Mouse (Mus musculus): ENCODE measurements around the gene Endou.

The Endou gene

DNA sequence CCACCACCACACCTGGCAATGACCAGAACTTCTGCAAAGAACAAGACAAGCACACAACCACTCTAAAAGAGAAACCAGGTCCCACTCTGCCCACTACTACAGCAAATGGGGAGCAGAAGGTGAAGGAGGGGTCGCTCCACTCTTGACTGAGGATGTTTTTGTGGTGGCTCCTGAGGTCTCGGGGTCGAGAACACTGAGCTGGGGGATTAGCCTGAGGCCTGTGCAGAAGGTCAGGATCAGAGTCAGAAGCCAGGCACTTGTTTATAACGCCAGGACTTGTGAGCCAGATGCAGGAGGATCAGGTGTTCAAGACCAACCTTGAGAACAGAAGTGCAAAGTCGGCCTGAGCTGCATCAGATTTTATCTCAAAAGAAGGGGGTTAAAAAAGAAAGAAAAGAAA lies 3.6 kb downstream of the Endou start:
- DNase-seq (ENCODE audit: low read depth, low spot score) = no peak

DNA sequence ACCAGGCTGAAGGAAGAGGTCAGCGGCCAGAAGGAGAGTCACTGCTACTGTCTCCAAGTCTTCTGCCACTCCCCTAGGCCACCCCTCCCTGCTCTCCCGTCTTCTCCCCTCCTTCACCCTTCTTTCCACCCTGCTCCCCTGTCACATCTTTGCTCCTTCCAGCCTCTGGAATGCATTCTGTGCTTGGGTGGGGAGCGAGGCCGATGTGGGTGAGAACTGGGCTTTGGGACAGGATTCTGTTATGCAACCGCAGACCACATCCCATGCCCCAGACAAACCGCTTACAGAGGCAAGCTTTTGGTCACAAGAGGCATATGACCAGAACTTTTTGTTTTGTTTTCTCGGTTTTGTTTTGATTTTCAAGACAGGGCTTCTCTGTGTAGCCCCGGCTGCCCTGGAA lies 4.1 kb downstream of the Endou start:
- no peak for DNase-seq (ENCODE audit: low read depth, low spot score)

DNA sequence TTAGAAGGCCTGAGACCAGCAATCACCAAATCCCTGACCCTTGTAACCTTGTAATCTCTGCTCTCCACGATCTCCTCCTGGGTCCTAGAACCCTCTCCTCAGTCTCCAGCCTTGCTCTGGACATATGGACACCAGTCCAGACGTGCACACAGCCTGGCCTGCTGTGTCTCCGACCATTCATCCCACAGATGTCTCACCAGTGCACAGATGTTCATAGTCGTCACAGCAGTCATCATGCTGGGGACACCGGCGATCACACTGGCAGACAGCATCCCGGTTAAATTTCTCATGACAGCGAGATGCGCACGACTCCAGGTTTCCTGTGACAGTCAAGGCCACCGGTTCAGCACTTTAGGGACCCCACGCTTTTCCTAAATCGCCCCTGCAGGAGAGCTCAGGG lies 4.8 kb downstream of the Endou start:
- DNase-seq (ENCODE audit: low read depth, low spot score) = no peak

DNA sequence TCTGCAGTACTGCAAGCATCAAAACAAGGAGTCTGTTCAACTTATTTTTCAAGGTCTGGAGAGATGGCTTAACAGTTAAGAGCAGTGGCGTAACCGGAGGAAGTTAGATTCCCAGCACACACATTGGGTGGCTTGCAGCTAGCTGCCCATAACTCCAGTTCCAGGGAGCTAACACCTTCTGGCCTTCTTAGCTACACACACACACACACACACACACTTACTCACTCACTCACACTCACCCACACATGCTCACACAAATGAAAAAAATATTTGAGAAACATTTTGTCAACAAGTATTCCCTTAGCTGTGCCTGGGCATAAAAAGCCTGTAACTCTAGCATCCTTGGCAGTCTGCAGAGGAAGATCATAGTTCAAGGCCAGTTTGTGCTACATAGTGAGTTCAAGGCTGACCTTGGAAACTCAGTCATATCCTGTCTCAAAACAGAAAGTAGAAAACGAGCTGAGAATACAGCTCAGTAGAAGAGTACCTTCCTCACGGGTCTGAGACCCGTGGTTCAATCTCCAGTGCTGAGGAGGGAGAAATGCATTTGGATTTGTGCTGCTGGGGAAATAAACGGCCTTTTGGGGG lies 5.8 kb downstream of the Endou start:
- no peak for DNase-seq (ENCODE audit: low read depth, low spot score)

DNA sequence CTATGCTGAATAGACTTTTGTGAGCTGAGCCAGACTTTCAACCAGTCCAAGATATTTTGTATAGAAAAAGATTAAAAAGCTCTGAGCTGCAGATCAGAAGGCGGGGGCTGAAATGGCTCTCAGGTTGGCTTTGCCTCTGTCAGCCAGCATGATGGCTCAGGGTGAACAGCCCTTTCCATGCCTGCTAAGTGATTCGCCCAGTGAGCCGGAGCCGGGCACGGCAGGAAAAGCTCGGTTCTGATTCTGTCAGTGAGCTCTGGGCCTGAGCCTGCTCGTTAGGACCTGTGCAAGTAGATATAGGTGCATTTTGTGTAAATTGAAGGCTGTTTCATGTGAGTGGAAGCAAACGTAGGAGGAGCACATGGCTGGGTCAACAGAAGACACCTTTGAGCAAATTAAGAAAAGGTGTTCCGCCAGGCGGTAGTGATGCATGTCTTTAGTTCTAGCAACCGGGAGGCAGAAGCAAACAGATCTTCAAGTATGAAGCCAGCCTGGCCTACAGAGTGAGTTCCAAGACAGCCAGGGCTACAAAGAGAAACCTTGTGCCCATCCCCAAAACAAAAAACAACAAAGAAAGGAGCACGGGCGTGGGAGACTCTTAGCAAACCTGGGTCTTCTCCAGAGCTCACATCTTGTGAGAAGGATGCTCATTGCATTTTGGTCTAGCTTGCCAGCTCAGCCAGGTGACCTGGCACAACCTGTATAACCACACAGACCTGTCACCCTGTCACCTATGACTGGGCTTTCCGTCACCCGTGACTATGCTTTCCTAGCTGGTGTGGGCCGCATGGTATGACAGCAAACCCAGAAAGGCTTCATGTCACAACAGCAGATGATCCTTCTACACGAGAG lies 6.6 kb downstream of the Endou start:
- no peak for DNase-seq (ENCODE audit: low read depth, low spot score)

DNA sequence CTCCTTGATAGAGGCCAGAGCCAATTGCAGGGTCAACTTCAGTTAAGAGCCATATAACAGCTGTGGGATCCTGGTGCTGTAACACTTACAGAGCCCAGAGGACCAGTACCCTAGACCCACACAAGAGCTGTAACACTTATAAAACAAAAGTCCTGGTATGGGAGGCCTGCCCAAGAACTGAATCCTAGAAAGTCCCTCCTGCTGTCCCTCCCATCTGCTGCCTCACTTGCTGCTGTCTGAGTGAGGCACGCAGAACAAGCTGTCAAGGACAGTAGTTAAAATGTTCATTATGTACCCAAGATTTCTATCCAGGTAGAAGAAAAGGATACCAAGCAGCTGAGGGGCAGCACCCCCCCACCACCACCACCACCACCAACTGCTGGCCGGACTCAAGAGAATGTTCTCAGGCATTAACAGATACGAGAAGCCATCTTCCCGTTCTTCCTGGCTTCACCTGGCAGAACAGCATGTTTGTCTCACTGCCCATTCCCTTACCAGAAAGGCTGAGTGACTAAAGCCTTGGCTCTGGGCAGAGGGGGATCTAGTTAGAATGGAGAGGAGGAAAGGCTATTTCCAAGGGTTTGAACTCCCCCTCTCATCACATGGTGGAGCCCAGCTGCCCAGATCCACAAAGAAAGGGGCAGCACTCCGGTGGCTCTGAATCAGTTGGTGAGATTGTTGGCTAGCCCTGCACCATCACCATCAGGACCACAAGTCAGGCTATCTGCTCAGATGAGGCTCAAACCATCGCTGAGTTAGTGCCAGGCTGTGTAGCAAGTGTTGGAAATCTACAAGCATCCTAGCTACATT lies 7.4 kb downstream of the Endou start:
- DNase-seq (ENCODE audit: low read depth, low spot score) = no peak

DNA sequence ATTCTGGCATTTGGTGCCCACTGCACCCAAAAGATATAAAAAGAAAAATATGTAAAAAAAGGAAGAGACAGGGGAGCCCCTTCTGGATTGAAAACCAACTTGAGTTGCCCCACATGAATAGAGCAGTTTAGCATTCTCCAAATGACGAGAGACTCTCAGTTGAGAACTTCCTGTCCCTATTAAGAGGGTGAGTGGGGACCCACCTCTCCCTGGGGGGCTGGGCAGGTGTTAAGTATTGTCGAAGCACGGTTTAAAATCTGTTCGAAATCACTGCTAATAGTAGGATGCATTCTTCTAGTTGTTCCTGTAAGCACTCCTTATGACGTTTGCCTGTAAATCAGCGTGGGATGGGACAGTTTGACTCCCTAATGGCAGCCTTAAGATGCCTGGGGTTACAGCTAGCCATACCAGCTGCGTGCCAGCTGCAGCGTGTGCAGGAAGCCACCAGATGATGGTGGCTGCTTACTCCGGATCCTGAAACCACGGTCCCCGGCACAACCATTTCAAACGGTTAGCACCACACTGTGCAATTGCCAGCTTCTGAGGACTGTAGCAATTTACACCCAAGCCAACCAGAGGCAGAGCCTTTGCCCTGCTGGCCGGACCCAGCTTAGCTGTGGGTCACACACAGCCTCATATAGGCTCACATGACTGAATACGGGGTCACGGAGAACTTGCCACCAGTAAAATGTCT lies 10.0 kb downstream of the Endou start:
- DNase-seq (ENCODE audit: low read depth, low spot score) = peak; percentile 61

DNA sequence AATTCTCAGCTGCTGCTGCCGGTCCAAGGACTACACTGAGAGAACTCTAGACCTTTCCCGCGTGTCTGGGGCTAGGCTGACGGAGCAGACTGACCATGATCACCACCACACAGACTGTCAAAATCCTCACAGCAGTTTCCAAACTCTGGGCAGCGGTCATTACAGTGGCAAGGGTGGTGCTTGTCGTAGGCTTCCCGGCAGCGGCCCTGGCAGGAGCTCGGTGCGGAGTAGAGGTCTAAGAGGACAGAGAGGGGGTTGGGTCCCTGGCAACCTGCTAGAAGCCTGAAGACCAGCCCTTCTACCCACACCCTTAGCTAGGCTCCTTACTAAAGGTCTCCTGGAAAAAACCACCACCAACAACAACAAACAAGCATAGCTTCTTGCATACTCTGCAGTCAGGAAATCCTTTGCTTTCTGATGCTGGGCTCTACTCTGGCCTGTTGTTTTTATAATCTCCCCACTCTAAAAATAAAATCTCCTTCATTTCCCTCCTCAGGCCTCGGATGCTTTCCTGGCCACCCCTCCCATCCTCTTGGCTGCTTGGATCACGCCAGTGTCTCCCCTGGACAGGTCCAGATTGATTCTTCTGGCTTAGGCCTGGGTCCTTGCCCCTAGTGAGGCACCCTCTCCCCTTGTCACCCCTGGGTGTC lies 11.0 kb downstream of the Endou start:
- no peak for DNase-seq (ENCODE audit: low read depth, low spot score)

DNA sequence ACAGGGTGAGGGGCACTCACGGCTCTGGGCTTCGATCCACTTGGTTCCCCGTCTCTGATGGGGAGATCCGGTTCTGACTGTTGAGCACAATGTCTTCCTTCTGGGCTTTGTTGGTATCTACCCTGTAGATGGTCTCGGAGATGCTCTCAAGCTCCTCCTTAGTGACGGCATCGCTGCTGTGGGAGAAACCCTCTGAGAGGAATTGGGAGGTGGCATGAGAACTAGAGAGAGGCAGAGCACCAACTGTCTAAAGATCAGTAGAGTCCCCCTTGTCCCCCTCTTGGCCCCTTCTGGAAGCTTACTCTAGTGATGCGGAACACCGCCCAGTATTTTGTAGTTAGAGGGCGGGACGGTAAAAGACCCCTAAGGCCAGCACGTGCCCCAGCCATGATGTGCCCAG lies 11.6 kb downstream of the Endou start:
- no peak for DNase-seq (ENCODE audit: low read depth, low spot score)

DNA sequence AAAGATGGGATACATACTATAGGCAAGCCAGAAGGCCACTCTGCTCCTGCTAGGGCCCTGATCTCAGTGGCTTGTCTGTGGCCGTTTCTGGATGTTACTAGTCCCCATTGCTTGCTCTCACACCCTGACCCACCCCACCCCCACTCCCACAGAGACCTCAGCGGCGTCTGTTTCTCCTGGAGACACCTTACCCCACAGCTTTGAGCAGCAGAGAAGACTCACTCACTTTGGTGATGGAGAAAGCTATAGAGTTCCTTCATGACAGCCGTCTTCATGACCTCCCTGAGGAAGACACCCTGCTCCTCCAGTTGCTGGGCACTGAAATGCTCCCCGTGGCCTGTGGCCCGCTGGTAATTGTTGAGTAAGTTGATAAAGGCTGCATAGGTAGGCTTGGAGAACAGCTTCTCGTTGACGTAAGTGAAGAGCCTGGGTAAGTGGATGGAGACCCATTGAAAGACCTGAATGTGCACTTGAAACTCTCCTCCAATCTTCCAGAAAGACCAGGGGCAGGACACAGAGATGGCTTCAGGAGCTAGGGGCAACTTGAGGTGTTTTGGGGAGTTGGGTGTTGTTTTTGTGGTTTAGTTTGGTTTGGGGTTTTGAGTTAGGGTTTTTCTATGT lies 12.5 kb downstream of the Endou start:
- no peak for DNase-seq (ENCODE audit: low read depth, low spot score)

DNA sequence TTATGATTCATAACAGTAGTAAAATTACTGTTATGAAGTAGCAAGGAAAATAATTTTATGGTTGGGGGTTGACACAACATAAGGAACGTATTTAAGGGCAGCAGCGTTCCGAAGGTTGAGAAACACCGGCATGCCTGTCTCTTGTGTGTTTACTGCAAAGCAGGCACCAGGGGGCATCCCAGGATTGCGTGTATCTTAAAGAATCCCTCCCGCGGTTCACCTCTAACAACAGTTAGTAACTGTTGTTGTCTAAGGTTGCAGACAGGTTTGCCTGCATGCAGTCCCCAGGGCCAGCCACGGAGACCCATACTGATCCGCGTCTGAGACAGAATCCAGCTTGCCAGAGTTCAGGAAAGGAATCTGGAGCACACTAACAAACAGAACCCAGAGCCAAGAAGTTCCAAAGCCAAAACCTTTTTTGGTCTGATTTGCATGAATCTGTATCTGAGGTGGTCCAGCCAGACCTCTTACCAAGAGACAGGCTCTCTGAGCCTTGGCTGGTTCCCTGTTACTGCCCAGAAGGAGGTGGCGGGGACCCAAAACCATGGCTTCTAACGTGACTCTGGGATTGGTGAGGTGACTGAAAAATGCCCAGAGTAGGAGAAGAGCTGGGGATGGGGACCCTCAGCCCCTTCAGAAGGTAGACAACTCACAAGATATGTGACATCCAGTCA lies 13.1 kb downstream of the Endou start:
- peak; percentile 67 for DNase-seq (ENCODE audit: low read depth, low spot score)

DNA sequence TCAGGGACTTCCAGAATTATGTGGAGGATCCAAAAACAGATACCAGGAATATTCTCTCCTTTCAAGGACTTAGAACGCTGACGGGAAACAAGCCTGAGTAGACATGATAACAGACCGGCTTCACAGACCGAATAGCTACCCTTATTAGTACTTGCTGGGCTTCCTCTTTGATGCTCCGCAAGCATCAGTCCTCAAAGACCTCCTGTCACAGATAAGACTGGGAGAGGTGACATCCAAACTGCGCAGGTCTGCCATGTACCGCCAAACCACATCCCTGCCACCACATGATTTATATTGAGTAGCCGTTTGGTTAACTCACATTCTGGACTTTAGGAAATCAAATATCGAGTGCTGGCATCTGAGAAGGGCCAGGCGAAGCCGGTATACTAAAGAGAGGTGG lies 14.4 kb downstream of the Endou start:
- DNase-seq (ENCODE audit: low read depth, low spot score) = no peak

DNA sequence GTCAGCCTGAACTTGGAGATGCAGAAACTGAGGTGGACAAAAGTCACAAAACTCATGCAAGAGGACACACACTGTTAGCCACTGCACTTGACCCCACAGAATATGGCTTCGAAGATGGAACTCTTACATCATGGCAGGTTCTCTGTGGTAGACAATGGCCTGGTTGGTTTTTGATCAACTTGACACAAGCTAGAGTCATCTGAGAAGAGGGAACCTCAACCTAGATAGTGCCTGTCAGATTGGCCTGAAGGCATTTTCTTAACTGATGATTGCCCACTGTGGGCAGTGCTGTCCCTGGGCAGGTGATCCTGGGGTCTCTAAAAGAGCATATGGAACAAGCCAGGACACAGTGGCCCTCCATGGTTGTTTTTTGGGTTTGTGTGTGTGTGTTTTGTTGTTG lies 15.4 kb downstream of the Endou start:
- no peak for DNase-seq (ENCODE audit: low read depth, low spot score)

DNA sequence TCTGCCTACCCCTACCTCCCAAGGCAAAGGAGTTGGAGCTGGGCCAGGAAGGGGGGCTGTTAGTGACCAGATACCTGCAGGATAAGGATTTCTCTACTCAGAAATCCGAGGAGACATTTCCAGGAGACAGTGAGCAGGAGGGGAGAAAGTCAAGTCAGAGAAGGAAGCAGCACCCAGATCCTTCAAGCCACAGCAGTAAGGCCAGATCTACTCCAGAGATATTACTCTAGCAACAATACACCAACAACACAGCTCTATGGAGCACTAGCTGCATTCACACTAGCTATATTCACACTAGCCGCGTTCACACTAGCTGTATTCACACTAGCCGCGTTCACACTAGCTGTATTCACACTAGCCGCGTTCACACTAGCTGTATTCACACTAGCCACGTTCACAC lies 16.1 kb downstream of the Endou start:
- no peak for DNase-seq (ENCODE audit: low read depth, low spot score)

DNA sequence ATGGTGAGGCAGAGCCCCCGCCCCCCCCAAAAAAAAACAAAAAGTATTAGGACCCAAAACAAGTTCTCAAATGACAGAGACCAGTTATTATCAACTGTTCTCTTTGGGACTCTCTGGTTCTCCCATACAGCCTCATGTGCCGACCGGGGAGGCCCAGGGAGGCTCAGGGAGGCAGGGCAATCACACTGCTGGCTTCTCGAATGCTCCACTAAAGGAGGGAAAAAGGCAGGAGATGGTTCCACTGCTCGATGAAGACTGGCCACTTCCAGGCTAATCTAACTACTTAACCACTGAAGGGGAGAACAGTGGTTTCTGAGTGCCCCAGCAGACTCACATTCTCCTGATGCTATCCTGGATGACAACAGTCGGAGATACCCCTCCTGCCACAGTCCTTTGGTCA lies 18.6 kb downstream of the Endou start:
- no peak for DNase-seq (ENCODE audit: low read depth, low spot score)

DNA sequence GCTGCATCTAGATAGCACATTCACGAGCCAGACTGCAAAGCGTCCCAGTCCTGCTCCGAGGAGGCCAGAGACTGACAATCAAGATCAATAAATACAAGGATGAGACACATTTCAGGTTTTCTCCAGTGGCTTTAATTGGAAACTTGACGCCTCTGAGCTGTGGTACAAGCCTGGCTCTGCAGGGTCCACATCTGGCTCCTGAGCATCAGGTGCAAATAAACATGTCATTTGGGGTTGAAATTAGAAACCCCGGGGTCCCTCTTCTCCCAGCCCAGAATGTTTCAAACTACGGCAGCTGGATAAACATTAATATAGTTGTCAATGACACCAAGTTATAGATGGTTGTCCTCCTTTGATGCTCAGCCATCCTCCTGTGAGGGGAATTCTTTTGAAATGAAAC lies 20.2 kb downstream of the Endou start:
- no peak for DNase-seq (ENCODE audit: low read depth, low spot score)

DNA sequence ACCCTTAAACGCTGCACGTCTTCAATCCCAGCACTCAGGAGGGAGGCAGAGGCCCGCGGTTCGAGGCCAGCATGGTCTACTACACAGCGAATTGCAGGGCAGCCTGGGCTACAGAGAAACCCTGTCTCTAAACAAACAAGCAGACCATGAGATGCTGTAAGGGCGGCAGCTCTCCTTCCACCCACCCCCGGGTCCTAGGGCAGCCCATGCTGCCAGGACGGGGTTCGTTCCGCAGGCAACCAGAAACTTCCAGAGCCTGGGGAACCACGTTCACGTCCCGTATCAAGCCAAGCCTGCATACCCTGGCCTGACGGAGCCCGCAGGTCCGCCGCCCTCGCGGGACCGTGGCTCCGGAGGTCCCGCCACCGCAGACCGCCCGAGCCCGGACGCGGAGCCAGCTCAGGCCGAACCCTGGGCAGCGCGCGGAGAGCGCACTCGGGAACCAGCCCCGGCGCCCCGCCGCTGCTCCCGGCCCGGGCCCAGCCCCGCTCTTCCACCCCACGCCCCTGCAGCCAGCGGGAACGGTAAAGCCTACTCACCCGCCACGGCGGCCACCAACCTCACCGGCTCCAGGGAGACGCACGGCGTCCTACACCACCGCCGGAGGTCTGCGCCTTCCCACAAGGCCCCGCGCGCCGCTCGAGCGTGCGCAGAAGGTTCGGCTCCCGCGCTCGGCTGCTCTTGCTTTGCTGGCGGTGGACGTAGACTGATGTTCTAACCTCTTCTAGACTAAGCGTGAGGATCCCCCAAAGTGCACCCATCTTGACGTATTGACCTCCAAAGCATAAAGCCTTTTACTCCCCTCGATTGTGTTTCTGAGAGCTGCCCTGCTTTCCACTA lies 25.7 kb downstream of the Endou start, which contains the start of gene Rpap3:
Gene Rpap3, minus strand, starts transcription at position 615 of the 840 bp plus-strand sequence.
- DNase-seq (ENCODE audit: low read depth, low spot score) = peak; percentile 79

DNA sequence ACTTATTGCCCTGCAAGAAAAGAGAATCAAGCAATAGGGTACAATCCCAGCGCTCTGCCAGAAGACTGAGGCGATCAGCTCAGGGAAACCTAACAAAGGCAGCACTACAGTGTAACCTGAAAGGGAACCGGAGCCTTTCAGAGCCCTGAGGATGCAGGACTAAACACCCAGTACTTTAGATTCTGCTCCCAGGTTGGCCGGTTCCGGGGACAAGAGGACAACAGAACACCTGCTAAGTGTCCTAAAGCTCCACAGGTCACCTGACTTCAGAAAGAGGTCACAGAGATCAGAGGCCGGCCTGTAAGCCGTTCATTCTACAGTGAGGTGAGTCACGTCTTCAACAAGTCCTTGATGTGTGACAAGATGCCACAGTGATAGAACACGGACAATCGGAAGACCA lies 34.5 kb downstream of the Endou start:
- no peak for DNase-seq (ENCODE audit: low read depth, low spot score)

DNA sequence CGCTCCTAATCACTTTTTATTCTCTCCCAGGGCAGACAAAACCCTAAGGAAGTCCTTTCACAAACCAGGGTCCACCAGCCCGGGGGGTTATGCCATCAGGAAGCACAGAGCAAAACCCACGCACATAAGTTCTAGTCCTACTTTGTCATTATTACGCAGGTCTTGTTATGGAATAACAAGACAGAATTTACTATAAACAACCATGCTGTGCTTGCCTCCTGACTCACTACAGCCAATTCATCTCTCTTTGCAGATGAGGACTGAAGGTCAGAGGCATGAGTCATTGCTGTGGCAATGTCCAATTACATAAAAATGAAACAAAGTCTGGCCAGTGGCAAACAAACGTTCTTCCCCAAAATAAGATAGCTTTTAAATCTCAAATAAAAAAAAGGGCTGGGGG lies 37.7 kb downstream of the Endou start:
- DNase-seq (ENCODE audit: low read depth, low spot score) = no peak

DNA sequence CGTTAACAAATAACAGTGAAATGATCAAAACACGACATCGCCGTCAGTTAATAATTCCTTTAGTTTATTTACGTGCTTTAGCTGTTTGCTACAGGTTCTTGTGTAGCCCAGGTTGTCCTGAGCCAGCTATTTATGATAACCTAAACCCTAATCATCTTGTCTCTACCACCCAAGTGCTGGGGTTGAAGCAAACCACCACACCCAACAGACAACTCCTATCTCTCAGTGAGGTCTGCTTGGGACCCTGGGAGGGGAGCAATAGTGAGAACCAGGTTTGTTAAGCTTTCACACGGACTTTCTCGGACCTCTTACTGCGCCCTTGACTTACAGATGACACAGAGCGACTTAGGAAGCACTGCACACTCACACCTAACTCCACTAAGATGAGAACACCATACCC lies 47.0 kb downstream of the Endou start:
- DNase-seq (ENCODE audit: low read depth, low spot score) = no peak
